Comparison of ENCODE assay signal across 21 mouse cellular contexts in genomic region chr1:170683863-170684262, GRCm38 (mm10).
"Had no signal": no experiment of that assay in that cellular context is flagged by ENCODE, and none has a peak within 500 bp of the region (broad histone marks: within the 10 kb centered on the region; RNA-seq: fewer than 3 reads in every experiment).

No protein-coding gene starts in this region.

- H3K36me3 ChIP-seq: liver, embryonic 12.5 days; liver, embryonic 15.5 days; midbrain, embryonic 15.5 days had no signal

- ATAC-seq: intestine, embryonic 16.5 days; liver, embryonic 12.5 days; midbrain, embryonic 15.5 days had no signal

- DNase-seq: kidney, adult 18-20 months; kidney, adult 9 months; kidney, postnatal 14 days; kidney, postnatal 4 days; liver; lung, adult 18-20 months; lung, postnatal 10 days; lung, postnatal 36 days; right cerebral cortex, adult 18-20 months; right cerebral cortex, postnatal 25 days; thymus, adult 2 months; thymus, postnatal 14 days; thymus, postnatal 4 days had no signal

- H3K27me3 ChIP-seq: limb, embryonic 13.5 days; liver, embryonic 12.5 days; liver, embryonic 15.5 days; lung, embryonic 15.5 days; midbrain, embryonic 12.5 days; midbrain, embryonic 15.5 days; neural tube, embryonic 13.5 days had no signal
